Mouse (Mus musculus) spleen, postnatal 36 days (tissue): Measurements from ENCODE around the gene Sorcs2.

Source experiments
- DNase-seq, 2 experiments: peaks; one replicate each; pipeline ENCODE4 v3.0.0; 2022; ENCODE audit warnings: low spot score in 2 of 2, mixed read lengths in 1 of 2

Gene Sorcs2

GRCm38 (mm10) chr5:36228405-36229370 is 169.3 kb downstream of the Sorcs2 start:
- DNase-seq, result no peak

GRCm38 (mm10) chr5:36226296-36226695 is 171.6 kb downstream of the Sorcs2 start:
- no peak for DNase-seq

- no peak for DNase-seq
These were observed 172.1 kb downstream of the Sorcs2 start for GRCm38 (mm10) chr5:36225855-36226254.

GRCm38 (mm10) chr5:36223787-36224186 is 174.2 kb downstream of the Sorcs2 start:
- peak; percentile 13 to 32 for DNase-seq

GRCm38 (mm10) chr5:36220626-36221025 is 177.3 kb downstream of the Sorcs2 start:
- DNase-seq, result no peak

GRCm38 (mm10) chr5:36220105-36220504 is 177.8 kb downstream of the Sorcs2 start:
- DNase-seq, result no peak

GRCm38 (mm10) chr5:36213310-36213709 is 184.6 kb downstream of the Sorcs2 start:
- no peak for DNase-seq

- no peak for DNase-seq
These were observed 189.1 kb downstream of the Sorcs2 start for GRCm38 (mm10) chr5:36208803-36209202.

- DNase-seq, result no peak
These were observed 192.5 kb downstream of the Sorcs2 start for GRCm38 (mm10) chr5:36205397-36205796.

- DNase-seq, result no peak
These were observed 194.0 kb downstream of the Sorcs2 start, which contains the start of gene Psapl1 for GRCm38 (mm10) chr5:36203916-36204315. Gene Psapl1, plus strand, starts transcription at chr5:36204021.

- DNase-seq, result no peak
These were observed 194.5 kb downstream of the Sorcs2 start for GRCm38 (mm10) chr5:36203421-36203820.

- DNase-seq, result no peak
These were observed 195.2 kb downstream of the Sorcs2 start for GRCm38 (mm10) chr5:36202781-36203180.

GRCm38 (mm10) chr5:36199519-36199918 is 198.4 kb downstream of the Sorcs2 start:
- no peak for DNase-seq

GRCm38 (mm10) chr5:36195436-36195835 is 202.5 kb downstream of the Sorcs2 start:
- DNase-seq, result no peak

GRCm38 (mm10) chr5:36194631-36195030 is 203.3 kb downstream of the Sorcs2 start:
- no peak for DNase-seq

- DNase-seq, result no peak
These were observed 205.3 kb downstream of the Sorcs2 start for GRCm38 (mm10) chr5:36192677-36193076.

- DNase-seq, result no peak
These were observed 206.1 kb downstream of the Sorcs2 start for GRCm38 (mm10) chr5:36191876-36192275.

GRCm38 (mm10) chr5:36191285-36191684 is 206.7 kb downstream of the Sorcs2 start:
- no peak for DNase-seq

- DNase-seq, result no peak
These were observed 209.6 kb downstream of the Sorcs2 start for GRCm38 (mm10) chr5:36188310-36188709.

- DNase-seq, result no peak
These were observed 211.5 kb downstream of the Sorcs2 start for GRCm38 (mm10) chr5:36186294-36187053.

- no peak for DNase-seq
These were observed 215.6 kb downstream of the Sorcs2 start for GRCm38 (mm10) chr5:36182326-36182725.

GRCm38 (mm10) chr5:36179708-36180107 is 218.2 kb downstream of the Sorcs2 start:
- DNase-seq, result no peak

- DNase-seq, result no peak
These were observed 219.2 kb downstream of the Sorcs2 start for GRCm38 (mm10) chr5:36178785-36179184.
